Mouse (Mus musculus): Measurements from ENCODE around the gene Pkig. TPM values are rescaled to one million over a fixed set of nuclear protein-coding genes. Genes with fewer than 3 reads are reported as not detected.
A peak's percentile ranks its signal among the peaks of the same experiment; 100 is the strongest.

Gene Pkig
- total and polyA plus RNA-seq, 3 experiments: 79.5 to 160 TPM; not detected in 1

- no peak for TF ChIP-seq ZKSCAN1 (IDR thresholded peaks at IDR 0.05; ENCODE audit: low read depth, low read length)
- TF ChIP-seq GABPA (IDR thresholded peaks at IDR 0.05; ENCODE audit: low read depth, low read length): no peak
- no peak for TF ChIP-seq SMC3 (IDR thresholded peaks at IDR 0.05; ENCODE audit: low read depth, low read length)
- TF ChIP-seq ELF1 (IDR thresholded peaks at IDR 0.05; ENCODE audit: low read depth, low read length): peak; percentile 85
- peak; percentile 30 to 38 (median 37); a peak in 5 of 6 replicates for TF ChIP-seq CTCF (IDR thresholded peaks at IDR 0.05 in 2 of 3, conservative IDR thresholded peaks at IDR 0.05 in 1 of 3; ENCODE audit: control insufficient read depth in 1 of 3, insufficient read depth in 1 of 3, low read depth in 2 of 3, low read length in 3 of 3, poor library complexity in 1 of 3, severe bottlenecking in 1 of 3)
- peak; percentile 71 for TF ChIP-seq MAZ (IDR thresholded peaks at IDR 0.05; ENCODE audit: low read depth, low read length)
- TF ChIP-seq RCOR1 (IDR thresholded peaks at IDR 0.05; ENCODE audit: low read depth, low read length): peak; percentile 1; the same call in 1 of the 2 replicates
- no peak for TF ChIP-seq GATA1 (IDR thresholded peaks at IDR 0.05; ENCODE audit: low read depth, low read length)
- TF ChIP-seq TBP (IDR thresholded peaks at IDR 0.05; ENCODE audit: low read depth, low read length): peak; percentile 95
- TF ChIP-seq NRF1 (IDR thresholded peaks at IDR 0.05; ENCODE audit: insufficient read depth, low read depth, low read length, poor library complexity, severe bottlenecking): no peak; the same call in 1 of the 2 replicates
- TF ChIP-seq MAFK (IDR thresholded peaks at IDR 0.05; ENCODE audit: borderline replicate concordance, low read depth, low read length): no peak
- peak; percentile 86 to 97 for TF ChIP-seq POLR2A (IDR thresholded peaks at IDR 0.05; ENCODE audit: control insufficient read depth in 1 of 2, insufficient read depth in 1 of 2, low read depth in 1 of 2, low read length in 2 of 2, poor library complexity in 1 of 2)
- TF ChIP-seq MXI1 (IDR thresholded peaks at IDR 0.05; ENCODE audit: low read depth, low read length): peak; percentile 83
- TF ChIP-seq POLR2AphosphoS2 (IDR thresholded peaks at IDR 0.05; ENCODE audit: low read length): peak; percentile 96
- no peak; a peak in 1 of 4 replicates for TF ChIP-seq EP300 (IDR thresholded peaks at IDR 0.05; ENCODE audit: low read depth in 1 of 2, low read length in 2 of 2)
Measured at GRCm38 (mm10) chr2:163644575-163645385, 13.4 kb upstream of the Pkig start, which contains the start of gene Serinc3 (continued).

GRCm38 (mm10) chr2:163645700-163646460, 12.3 kb upstream of the Pkig start:
- Histone ChIP-seq H3K27ac (ENCODE audit: control insufficient read depth, low read depth, low read length) (peak overlapping the region; percentile 99), H3K4me1 (ENCODE audit: control insufficient read depth in 1 of 2, insufficient read depth in 2 of 2, low read length in 2 of 2) (peaks cover 5 to 21% of the 10 kb centered on the region in 2 experiments; a peak in 3 of 4 replicates), H3K27me3 (ENCODE audit: control insufficient read depth in 1 of 2, insufficient read depth in 2 of 2, low read length in 2 of 2) (no peaks in the 10 kb centered on the region), H3K36me3 (ENCODE audit: control insufficient read depth in 1 of 2, insufficient read depth in 2 of 2, low read length in 2 of 2) (peaks cover 2 to 20% of the 10 kb centered on the region in 2 experiments), H3K4me3 (ENCODE audit: control insufficient read depth in 1 of 2, insufficient read depth in 1 of 2, low read depth in 2 of 2, low read length in 2 of 2) (peak overlapping the region; percentile 67 to 77), H3K79me2 (ENCODE audit: control insufficient read depth, insufficient read depth, low read length, poor library complexity) (peaks cover 38% of the 10 kb centered on the region), H3K9ac (ENCODE audit: control insufficient read depth, low read depth, low read length, poor library complexity, severe bottlenecking) (peak overlapping the region; percentile 89), H3K9me3 (replicated peaks; ENCODE audit: insufficient read depth, low read length) (no peaks in the 10 kb centered on the region)
- TF ChIP-seq SIN3A (IDR thresholded peaks at IDR 0.05; ENCODE audit: low read length): peak; percentile 42; the same call in 1 of the 2 replicates
- TF ChIP-seq GATA1 (IDR thresholded peaks at IDR 0.05; ENCODE audit: low read depth, low read length): peak; percentile 57
- TF ChIP-seq USF2 (IDR thresholded peaks at IDR 0.05; ENCODE audit: borderline replicate concordance in 1 of 2, insufficient read depth in 1 of 2, low read depth in 1 of 2, low read length in 2 of 2): no peak
- peak; percentile 53 to 58; a peak in 3 of 4 replicates for TF ChIP-seq EP300 (IDR thresholded peaks at IDR 0.05; ENCODE audit: low read depth in 1 of 2, low read length in 2 of 2)
- no peak for TF ChIP-seq MYC (IDR thresholded peaks at IDR 0.05; ENCODE audit: low read depth, low read length)
- TF ChIP-seq KAT2A (conservative IDR thresholded peaks at IDR 0.05; ENCODE audit: low read depth, low read length): no peak
- no peak for TF ChIP-seq MAX (IDR thresholded peaks at IDR 0.05; ENCODE audit: low read length)
- peak; percentile 67; the same call in 1 of the 2 replicates for TF ChIP-seq TBP (IDR thresholded peaks at IDR 0.05; ENCODE audit: low read depth, low read length)
- no peak for TF ChIP-seq CHD2 (IDR thresholded peaks at IDR 0.05; ENCODE audit: low read length)
- peak; percentile 36 for TF ChIP-seq ETS1 (IDR thresholded peaks at IDR 0.05; ENCODE audit: low read depth, low read length)
- DNase-seq (ENCODE audit: low read depth, low spot score): peak; percentile 69
